Mouse (Mus musculus) spleen, adult 2 months (tissue): ENCODE measurements around the gene Rbm14. TPM values are rescaled to one million over a fixed set of nuclear protein-coding genes. Genes with fewer than 3 reads are reported as not detected.
"Not testable (repeated sequence)": the region's sequence is repeated elsewhere in the genome, so short reads cannot be mapped to it uniquely, and the experiment has no call there.

ENCODE experiments used
- DNase-seq, 2 experiments: peaks; one replicate each; pipeline versions ENCODE4 v3.0.0 to v3.0.0-alpha.2; 2012 to 2021; ENCODE audit warnings: low spot score in 2 of 2, low read depth in 1 of 2
- H3K27ac ChIP-seq: fragments of 200-500 bp; 2 replicates; pipeline ENCODE4 v1.5.1; 2012; ENCODE audit warnings: low read length, inconsistent platforms; ENCODE audit not compliant: insufficient read depth
- H3K27me3 ChIP-seq: fragments of 200-500 bp; 2 replicates; pipeline ENCODE4 v1.6.1; 2012; ENCODE audit warnings: mild to moderate bottlenecking, moderate library complexity, low read length, inconsistent platforms; ENCODE audit not compliant: control insufficient read depth, insufficient read depth
- H3K36me3 ChIP-seq: fragments of 200-500 bp; 2 replicates; pipeline ENCODE4 v1.6.1; 2012; ENCODE audit warnings: mild to moderate bottlenecking, low read length, inconsistent platforms; ENCODE audit not compliant: control insufficient read depth, insufficient read depth
- H3K4me1 ChIP-seq: fragments of 200-500 bp; 2 replicates; pipeline ENCODE4 v1.6.1; 2011; ENCODE audit warnings: inconsistent platforms; ENCODE audit not compliant: control insufficient read depth, insufficient read depth, insufficient read length
- H3K4me3 ChIP-seq: fragments of 200-500 bp; 2 replicates; pipeline ENCODE4 v1.5.1; 2011; ENCODE audit warnings: mild to moderate bottlenecking, inconsistent platforms; ENCODE audit not compliant: insufficient read depth, insufficient read length; ENCODE audit errors: extremely low read depth
- CTCF ChIP-seq: fragments of 200-500 bp; IDR thresholded peaks from 2 replicates; pipeline ENCODE4 v1.5.1; 2011; ENCODE audit warnings: mild to moderate bottlenecking, inconsistent platforms; ENCODE audit not compliant: insufficient read depth, insufficient read length, insufficient replicate concordance; ENCODE audit errors: extremely low read depth
- POLR2A ChIP-seq: fragments of 200-500 bp; IDR thresholded peaks from 2 replicates; pipeline ENCODE4 v1.6.1; 2011; ENCODE audit warnings: low read depth, low read length, inconsistent platforms
- WGBS: fragments of 180-500 bp; shearing (Covaris S2); methylation state at CpG from one replicate; pipeline ENCODE4 v1.1.7; 2018; 5-methylcytosine and 5-hydroxymethylcytosine counted together
- polyA plus RNA-seq: library from polyadenylated mRNA; depleted of rRNA; stranded (reverse); fragments of >200 nt; gene quantifications from 2 replicates; pipeline ENCODE4 v1.2.3, GENCODE M21; 2012

Gene Rbm14
- polyA plus RNA-seq, 1 experiment = 50.0 TPM

GRCm38 (mm10) chr19:4817182-4817835 is 5.9 kb upstream of the Rbm14 start:
- H3K36me3 ChIP-seq = no peaks in the 10 kb centered on the region
- H3K4me1 ChIP-seq = no peaks in the 10 kb centered on the region
- 86% methylated on average over 1 of the region's 1 CpGs for WGBS
- H3K27me3 ChIP-seq = no peaks in the 10 kb centered on the region
- H3K4me3 ChIP-seq = no peak overlapping the region
- TF ChIP-seq CTCF (no peak), POLR2A (no peak)
- DNase-seq = no peak
- H3K27ac ChIP-seq = no peak overlapping the region

- WGBS = 92% methylated on average over 6 of the region's 6 CpGs
- no peak for TF ChIP-seq CTCF
- no peak for TF ChIP-seq POLR2A
- no peaks in the 10 kb centered on the region for H3K36me3 ChIP-seq
- DNase-seq = peak in 1 of 2 experiments; percentile 11
- H3K4me3 ChIP-seq = no peak overlapping the region
- peaks cover 8% of the 10 kb centered on the region for H3K4me1 ChIP-seq
- no peak overlapping the region for H3K27ac ChIP-seq
- H3K27me3 ChIP-seq = no peaks in the 10 kb centered on the region
Observed at GRCm38 (mm10) chr19:4813015-4813414, 1.6 kb upstream of the Rbm14 start.

- H3K4me1 ChIP-seq, H3K27me3 ChIP-seq, H3K27ac ChIP-seq, H3K4me3 ChIP-seq, H3K36me3 ChIP-seq, DNase-seq: not testable (repeated sequence)
- 77% methylated on average over 8 of the region's 8 CpGs for WGBS
Observed at GRCm38 (mm10) chr19:4812334-4812949, 1.0 kb upstream of the Rbm14 start.

- H3K4me3 ChIP-seq = peak overlapping the region; percentile 69
- H3K36me3 ChIP-seq = no peaks in the 10 kb centered on the region
- no peaks in the 10 kb centered on the region for H3K27me3 ChIP-seq
- DNase-seq = no peak
- TF ChIP-seq CTCF = no peak
- TF ChIP-seq POLR2A = no peak
- H3K27ac ChIP-seq = peak overlapping the region; percentile 83
- peaks cover 8% of the 10 kb centered on the region for H3K4me1 ChIP-seq
- WGBS = 2% methylated on average over 12 of the region's 12 CpGs
Observed at GRCm38 (mm10) chr19:4811909-4812242, 442 bp upstream of the Rbm14 start.

GRCm38 (mm10) chr19:4810746-4811062 is 730 bp downstream of the Rbm14 start:
- peaks cover 8% of the 10 kb centered on the region for H3K4me1 ChIP-seq
- no peaks in the 10 kb centered on the region for H3K27me3 ChIP-seq
- 1% methylated on average over 17 of the region's 17 CpGs for WGBS
- no peaks in the 10 kb centered on the region for H3K36me3 ChIP-seq
- peak overlapping the region; percentile 69 for H3K4me3 ChIP-seq
- no peak for DNase-seq
- no peak for TF ChIP-seq POLR2A
- no peak for TF ChIP-seq CTCF
- H3K27ac ChIP-seq = peak overlapping the region; percentile 84

- peaks cover 8% of the 10 kb centered on the region for H3K4me1 ChIP-seq
- TF ChIP-seq POLR2A (no peak), CTCF (no peak)
- H3K4me3 ChIP-seq = peak overlapping the region; percentile 69
- no peaks in the 10 kb centered on the region for H3K27me3 ChIP-seq
- no peak overlapping the region for H3K27ac ChIP-seq
- no peak for DNase-seq
- WGBS = under 1% methylated on average over 14 of the region's 14 CpGs
- H3K36me3 ChIP-seq = no peaks in the 10 kb centered on the region
Observed at GRCm38 (mm10) chr19:4810309-4810708, 1.1 kb downstream of the Rbm14 start.

GRCm38 (mm10) chr19:4803283-4803682 is 8.2 kb downstream of the Rbm14 start:
- no peak for TF ChIP-seq POLR2A
- no peak for TF ChIP-seq CTCF
- Histone ChIP-seq H3K27me3 (no peaks in the 10 kb centered on the region), H3K36me3 (peaks cover 31% of the 10 kb centered on the region), H3K27ac (no peak overlapping the region), H3K4me1 (no peaks in the 10 kb centered on the region; the same call in none of the 2 replicates), H3K4me3 (no peak overlapping the region)
- WGBS = 89% methylated on average over 10 of the region's 10 CpGs
- no peak for DNase-seq
